Mouse (Mus musculus) heart, embryonic 12.5 days (tissue): ENCODE data around the gene B3gnt7. TPM values are rescaled to one million over a fixed set of nuclear protein-coding genes. Genes with fewer than 3 reads are reported as not detected.
A peak's percentile ranks its signal among the peaks of the same experiment; 100 is the strongest.

ENCODE experiments used
- ATAC-seq: fragments of 200-750 bp; cut with Nextera tagmentation; 2 replicates; pipeline ENCODE4 v1.8.0; 2017; ENCODE audit warnings: moderate TSS enrichment, moderate library complexity; ENCODE audit not compliant: insufficient number of reproducible peaks, low FRiP score
- H3K27ac ChIP-seq: fragments of 300-500 bp; sonication (generic); 2 replicates; pipeline ENCODE4 v1.5.1; 2016; ENCODE audit warnings: mild to moderate bottlenecking, moderate library complexity; ENCODE audit not compliant: poor library complexity, severe bottlenecking
- H3K27me3 ChIP-seq: fragments of 300-500 bp; sonication (generic); replicated peaks from 2 replicates; pipeline ENCODE4 v1.6.1; 2016; ENCODE audit warnings: mild to moderate bottlenecking, moderate library complexity
- H3K36me3 ChIP-seq: fragments of 300-500 bp; sonication (generic); 2 replicates; pipeline ENCODE4 v1.6.1; 2016; ENCODE audit warnings: mild to moderate bottlenecking, moderate library complexity
- H3K4me1 ChIP-seq: fragments of 300-500 bp; sonication (generic); replicated peaks from 2 replicates; pipeline ENCODE4 v1.6.1; 2016; ENCODE audit warnings: mild to moderate bottlenecking
- H3K4me2 ChIP-seq: fragments of 300-500 bp; sonication (generic); 2 replicates; pipeline ENCODE4 v1.6.1; 2016; ENCODE audit warnings: mild to moderate bottlenecking, moderate library complexity
- H3K4me3 ChIP-seq: fragments of 300-500 bp; sonication (generic); 2 replicates; pipeline ENCODE4 v1.5.1; 2016; ENCODE audit warnings: mild to moderate bottlenecking
- H3K9ac ChIP-seq: fragments of 300-500 bp; sonication (generic); 2 replicates; pipeline ENCODE4 v1.6.1; 2016; ENCODE audit warnings: mild to moderate bottlenecking, moderate library complexity
- H3K9me3 ChIP-seq: fragments of 300-500 bp; sonication (generic); replicated peaks from 2 replicates; pipeline ENCODE4 v1.6.1; 2016; ENCODE audit warnings: mild to moderate bottlenecking, moderate library complexity
- WGBS: fragments of 180-500 bp; shearing (Covaris S2); methylation state at CpG from one replicate; pipeline ENCODE4 v1.1.7; 2016; 5-methylcytosine and 5-hydroxymethylcytosine counted together
- polyA plus RNA-seq: library from polyadenylated mRNA; unstranded; fragments of >200 nt; fragmentation: Nextera tagmentation; extraction: Ambion mirVana; gene quantifications from 2 replicates; pipeline ENCODE4 v1.2.1, GENCODE M21; 2016

The B3gnt7 gene
- polyA plus RNA-seq, 1 experiment from 2014 or later, result 6.3 TPM

- Histone ChIP-seq H3K36me3 (no peaks in the 10 kb centered on the region), H3K4me2 (peak overlapping the region; percentile 96), H3K9ac (peak overlapping the region; percentile 55), H3K9me3 (no peaks in the 10 kb centered on the region), H3K4me1 (peaks cover 11% of the 10 kb centered on the region; the same call in 1 of the 2 replicates), H3K27me3 (peaks cover 64% of the 10 kb centered on the region), H3K4me3 (peak overlapping the region; percentile 64), H3K27ac (no peak overlapping the region)
- under 1% methylated on average over 65 of the region's 65 CpGs for WGBS
- peak; percentile 48; the same call in 1 of the 2 replicates for ATAC-seq
Measured at GRCm38 (mm10) chr1:86303063-86303872, 636 bp downstream of the B3gnt7 start.

GRCm38 (mm10) chr1:86303873-86304250, 1.2 kb downstream of the B3gnt7 start:
- 1% methylated on average over 16 of the region's 16 CpGs for WGBS
- Histone ChIP-seq H3K9ac (peak overlapping the region; percentile 55), H3K27me3 (peaks cover 64% of the 10 kb centered on the region)

DNA sequence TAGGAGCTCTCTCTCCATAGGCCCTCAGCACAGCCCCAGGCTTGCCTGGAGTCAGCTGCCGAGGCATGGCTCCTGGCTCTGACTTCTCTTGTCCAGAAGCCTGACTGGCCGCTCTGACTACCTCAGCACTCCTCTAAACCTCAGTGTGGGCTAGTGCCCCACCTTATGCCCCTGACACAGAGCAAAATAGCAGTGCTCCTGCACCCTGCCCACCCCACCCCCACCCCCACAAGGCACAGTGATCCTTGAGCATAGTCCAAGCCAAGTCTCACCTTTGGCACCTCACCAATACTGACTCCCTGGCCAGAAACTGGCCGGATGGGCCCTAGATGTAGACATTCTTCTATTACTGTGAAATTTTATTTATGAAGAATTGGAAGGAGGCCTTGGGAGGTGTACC, 4.1 kb downstream of the B3gnt7 start:
- no peak overlapping the region for H3K4me3 ChIP-seq
- H3K27ac ChIP-seq, result no peak overlapping the region
- H3K9ac ChIP-seq, result no peak overlapping the region
- WGBS, result 72% methylated on average over 3 of the region's 3 CpGs
- peaks cover 59% of the 10 kb centered on the region for H3K27me3 ChIP-seq
- H3K36me3 ChIP-seq, result no peaks in the 10 kb centered on the region
- H3K4me2 ChIP-seq, result no peak overlapping the region
- 0 out of 2 replicates have a peak, but pooled peaks cover 3% of the 10 kb centered on the region for H3K9me3 ChIP-seq
- 0 out of 2 replicates have a peak, but pooled peaks have one; percentile 4 for ATAC-seq
- H3K4me1 ChIP-seq, result peaks cover 17% of the 10 kb centered on the region

More at GRCm38 (mm10) chr1:86303873-86304250, 1.2 kb downstream of the B3gnt7 start:
- H3K4me1 ChIP-seq, result peaks cover 11% of the 10 kb centered on the region; the same call in 1 of the 2 replicates
- no peaks in the 10 kb centered on the region for H3K36me3 ChIP-seq
- ATAC-seq, result no peak
- H3K27ac ChIP-seq, result no peak overlapping the region
- peak overlapping the region; percentile 96 for H3K4me2 ChIP-seq
- no peaks in the 10 kb centered on the region for H3K9me3 ChIP-seq
- peak overlapping the region; percentile 64 for H3K4me3 ChIP-seq

DNA sequence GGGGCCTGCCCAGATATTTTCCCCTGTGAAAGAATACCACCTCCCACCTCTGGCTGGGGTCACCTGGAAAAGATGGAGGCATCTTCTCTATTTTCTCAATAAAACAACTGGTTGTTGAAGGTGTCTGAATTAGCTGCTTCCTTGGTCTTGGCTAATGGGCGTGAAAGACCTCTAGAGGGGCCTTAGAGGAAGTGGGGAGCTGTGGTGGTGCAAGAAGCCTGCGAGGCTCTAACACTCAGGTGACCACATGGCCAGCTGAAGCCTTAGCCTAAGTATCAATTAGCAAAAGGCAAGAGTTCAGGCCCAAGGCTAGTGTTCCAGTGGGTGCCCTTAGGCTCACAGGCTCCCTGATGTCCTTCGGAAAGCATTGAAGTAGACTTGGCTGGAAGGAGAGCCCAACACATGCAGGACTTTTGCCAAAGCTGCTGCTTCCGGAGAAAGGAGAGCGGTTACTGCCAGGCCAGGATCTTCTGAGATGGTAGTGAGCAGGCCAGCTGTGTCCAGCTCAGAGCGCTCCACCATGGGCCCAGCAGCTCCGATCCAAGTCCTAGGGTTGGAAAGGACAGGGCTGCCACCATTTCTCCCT, 4.6 kb downstream of the B3gnt7 start:
- Histone ChIP-seq H3K27me3 (peaks cover 56% of the 10 kb centered on the region), H3K27ac (no peak overlapping the region), H3K36me3 (no peaks in the 10 kb centered on the region), H3K9me3 (0 out of 2 replicates have a peak, but pooled peaks cover 3% of the 10 kb centered on the region), H3K9ac (no peak overlapping the region), H3K4me2 (no peak overlapping the region), H3K4me1 (peaks cover 17% of the 10 kb centered on the region), H3K4me3 (no peak overlapping the region)
- WGBS, result 81% methylated on average over 7 of the region's 7 CpGs
- ATAC-seq, result no peak

DNA sequence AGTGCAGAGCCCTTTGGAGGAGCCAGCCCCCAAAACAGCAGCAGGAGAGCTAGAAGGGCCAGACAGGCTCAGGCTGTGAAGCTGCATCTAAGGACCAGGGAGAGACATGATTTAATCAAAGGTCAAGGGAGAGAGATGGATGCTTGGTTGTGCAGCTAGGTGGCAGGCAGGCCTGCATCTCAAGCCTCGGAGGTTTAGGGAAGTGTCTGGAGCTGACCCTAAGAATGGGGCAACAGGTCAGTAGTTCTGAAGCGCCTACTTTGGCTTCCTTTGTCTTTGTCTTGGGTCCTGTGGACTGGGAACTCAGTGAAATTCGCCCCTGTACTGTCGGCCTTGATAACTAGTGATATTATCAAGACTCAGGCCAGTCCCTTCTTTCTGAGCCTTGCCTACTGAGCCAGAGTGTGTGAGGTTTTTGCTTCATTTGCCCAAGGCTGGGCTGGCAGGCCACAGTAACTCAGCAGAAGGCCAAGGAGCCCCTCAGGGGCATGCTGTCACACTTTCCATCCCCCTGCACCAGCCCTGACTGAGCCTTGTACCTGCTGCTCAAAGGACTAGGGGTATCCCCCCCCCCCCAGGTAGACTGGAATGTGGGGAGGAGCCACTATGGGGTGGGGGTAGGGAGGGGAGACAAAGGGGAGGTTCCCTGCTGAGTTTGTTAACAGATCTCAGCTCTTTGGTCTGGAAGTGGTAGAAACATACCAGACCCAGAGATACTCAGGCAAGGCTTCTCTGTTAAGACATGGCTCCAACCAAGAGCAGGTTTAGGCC, 5.4 kb downstream of the B3gnt7 start:
- H3K4me3 ChIP-seq, result no peak overlapping the region
- WGBS, result 41% methylated on average over 4 of the region's 4 CpGs
- H3K4me1 ChIP-seq, result peaks cover 12% of the 10 kb centered on the region
- no peak overlapping the region for H3K27ac ChIP-seq
- ATAC-seq, result no peak
- H3K9me3 ChIP-seq, result 0 out of 2 replicates have a peak, but pooled peaks cover 3% of the 10 kb centered on the region
- H3K9ac ChIP-seq, result no peak overlapping the region
- H3K27me3 ChIP-seq, result peaks cover 50% of the 10 kb centered on the region
- H3K36me3 ChIP-seq, result no peaks in the 10 kb centered on the region
- H3K4me2 ChIP-seq, result no peak overlapping the region

GRCm38 (mm10) chr1:86309270-86309833, 6.7 kb downstream of the B3gnt7 start:
- H3K9me3 ChIP-seq, result 0 out of 2 replicates have a peak, but pooled peaks cover 3% of the 10 kb centered on the region
- no peak overlapping the region for H3K4me2 ChIP-seq
- no peak for ATAC-seq
- H3K4me3 ChIP-seq, result no peak overlapping the region
- no peaks in the 10 kb centered on the region for H3K36me3 ChIP-seq
- H3K27me3 ChIP-seq, result peaks cover 44% of the 10 kb centered on the region
- no peak overlapping the region for H3K27ac ChIP-seq
- peaks cover 9% of the 10 kb centered on the region for H3K4me1 ChIP-seq
- H3K9ac ChIP-seq, result no peak overlapping the region
- 84% methylated on average over 7 of the region's 7 CpGs for WGBS

GRCm38 (mm10) chr1:86310536-86311310, 8.1 kb downstream of the B3gnt7 start:
- Histone ChIP-seq H3K9me3 (0 out of 2 replicates have a peak, but pooled peaks cover 3% of the 10 kb centered on the region), H3K4me1 (peaks cover 9% of the 10 kb centered on the region), H3K27me3 (peaks cover 31% of the 10 kb centered on the region; the same call in 1 of the 2 replicates), H3K27ac (no peak overlapping the region), H3K4me2 (no peak overlapping the region), H3K9ac (no peak overlapping the region), H3K4me3 (no peak overlapping the region), H3K36me3 (no peaks in the 10 kb centered on the region)
- no peak for ATAC-seq
- WGBS, result 44% methylated on average over 15 of the region's 15 CpGs

- no peak overlapping the region for H3K4me2 ChIP-seq
- no peak for ATAC-seq
- H3K4me3 ChIP-seq, result no peak overlapping the region
- H3K36me3 ChIP-seq, result no peaks in the 10 kb centered on the region
- no peak overlapping the region for H3K27ac ChIP-seq
- H3K4me1 ChIP-seq, result peaks cover 9% of the 10 kb centered on the region
- no peak overlapping the region for H3K9ac ChIP-seq
- peaks cover 23% of the 10 kb centered on the region; the same call in 1 of the 2 replicates for H3K27me3 ChIP-seq
- 0 out of 2 replicates have a peak, but pooled peaks cover 3% of the 10 kb centered on the region for H3K9me3 ChIP-seq
- 42% methylated on average over 10 of the region's 10 CpGs for WGBS
Measured at GRCm38 (mm10) chr1:86311467-86312005, 8.9 kb downstream of the B3gnt7 start.

GRCm38 (mm10) chr1:86312269-86312668, 9.6 kb downstream of the B3gnt7 start:
- peaks cover 16% of the 10 kb centered on the region; the same call in 1 of the 2 replicates for H3K27me3 ChIP-seq
- H3K36me3 ChIP-seq, result no peaks in the 10 kb centered on the region
- H3K4me2 ChIP-seq, result no peak overlapping the region
- H3K27ac ChIP-seq, result no peak overlapping the region
- H3K9me3 ChIP-seq, result 0 out of 2 replicates have a peak, but pooled peaks cover 3% of the 10 kb centered on the region
- ATAC-seq, result no peak
- peaks cover 9% of the 10 kb centered on the region for H3K4me1 ChIP-seq
- 70% methylated on average over 3 of the region's 3 CpGs for WGBS
- no peak overlapping the region for H3K4me3 ChIP-seq
- H3K9ac ChIP-seq, result no peak overlapping the region
